Mouse (Mus musculus) right cerebral cortex, postnatal 14 days (tissue): ENCODE data around the gene Atp8a1.

Source experiments
- DNase-seq: peaks from one replicate; pipeline ENCODE4 v3.0.0; 2022

The Atp8a1 gene

DNA sequence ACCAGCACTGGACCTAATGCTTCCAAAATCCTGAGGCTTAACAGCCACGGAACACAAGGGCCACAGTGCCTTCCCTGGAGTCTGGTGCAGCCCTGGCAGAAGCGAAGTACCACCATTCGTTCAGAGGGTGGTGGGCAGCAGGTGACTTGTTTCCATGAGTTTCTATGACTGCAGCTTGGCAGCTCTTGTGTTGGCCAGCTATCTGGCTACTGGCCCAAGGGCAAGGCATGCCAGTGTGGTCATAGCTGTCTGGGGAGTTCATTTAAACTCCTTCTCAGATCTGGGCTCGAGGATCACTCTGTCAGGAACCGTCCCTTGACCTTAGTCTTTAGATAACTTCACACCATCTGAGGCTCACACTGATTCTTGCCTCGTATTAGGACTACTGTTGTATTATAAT, 89.1 kb downstream of the Atp8a1 start:
- DNase-seq = no peak

DNA sequence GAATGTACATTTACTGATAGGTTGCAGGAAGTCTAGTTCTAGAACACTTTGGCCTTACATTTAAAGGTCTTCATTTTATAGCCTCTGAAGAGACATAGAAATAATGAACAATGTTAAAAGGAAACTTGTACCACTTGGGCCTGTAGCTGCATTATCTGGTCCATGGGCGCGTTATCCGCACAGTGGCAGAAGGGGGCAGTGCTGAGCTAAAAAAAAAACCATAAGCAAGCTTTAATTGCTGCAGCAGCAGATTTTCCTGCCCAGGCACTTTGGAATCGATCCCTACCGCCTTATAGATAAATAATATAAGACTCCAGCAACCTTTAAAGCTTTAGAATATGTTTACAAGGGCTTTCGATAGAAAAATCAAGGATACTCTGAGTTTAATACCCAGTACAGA, 91.1 kb downstream of the Atp8a1 start:
- no peak for DNase-seq

DNA sequence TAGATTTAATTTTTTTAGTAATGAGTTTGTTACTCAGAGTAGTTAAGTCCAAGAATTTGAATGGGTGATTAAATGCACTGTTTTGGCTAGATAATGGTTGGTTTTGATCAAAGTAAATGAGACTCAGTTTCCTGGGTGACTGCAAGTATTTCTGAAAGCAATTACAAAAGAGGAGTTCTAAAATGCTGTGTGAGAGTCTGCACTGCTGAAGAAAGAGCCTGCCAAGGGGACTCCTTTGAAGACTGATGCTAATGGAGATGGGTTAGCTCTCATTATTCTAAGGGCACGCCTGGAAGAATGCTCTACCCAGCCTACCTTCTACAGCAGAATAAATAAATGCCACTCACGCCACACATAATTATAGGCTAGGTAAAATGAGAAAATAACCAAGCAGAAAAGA, 94.2 kb downstream of the Atp8a1 start:
- DNase-seq = no peak

DNA sequence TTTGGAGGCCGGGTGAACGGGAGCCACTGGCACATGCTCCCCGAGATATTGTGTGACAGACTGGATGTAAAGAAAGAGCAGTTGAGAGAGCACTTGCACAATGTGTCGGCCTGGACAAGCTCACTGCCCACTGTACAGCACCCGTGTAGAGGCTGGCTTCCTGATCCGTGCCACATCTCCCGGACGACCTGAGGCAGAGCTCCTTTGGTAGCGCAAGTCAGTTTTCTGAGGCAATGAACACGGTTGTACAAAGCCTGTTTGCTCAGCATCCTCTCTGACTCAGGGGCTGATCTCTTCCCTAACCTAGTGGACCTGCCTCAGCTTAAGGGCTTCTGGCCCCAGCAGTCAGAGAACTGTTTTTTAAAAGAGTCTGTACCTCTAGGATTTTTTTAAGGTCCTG, 94.6 kb downstream of the Atp8a1 start:
- DNase-seq = no peak

DNA sequence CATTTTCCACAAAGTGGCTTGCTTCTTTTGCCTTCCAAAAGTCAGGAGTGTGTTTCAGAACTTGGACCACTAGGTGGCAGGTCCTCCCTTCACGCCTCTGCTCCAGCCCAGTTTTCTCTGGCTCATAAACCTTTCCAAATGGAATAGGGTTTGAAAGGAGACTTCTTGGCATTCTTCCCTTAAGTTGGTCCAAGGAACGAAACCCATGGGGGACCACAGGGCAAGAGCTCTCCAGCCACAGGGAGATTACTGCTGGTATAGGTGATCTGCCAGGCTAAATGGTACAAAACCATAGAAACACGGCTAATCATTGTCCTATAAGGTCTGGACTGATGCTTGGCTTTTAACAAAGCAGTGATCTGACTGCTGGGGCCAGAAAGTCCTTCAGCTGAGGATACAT, 95.2 kb downstream of the Atp8a1 start:
- peak; percentile 46 for DNase-seq

DNA sequence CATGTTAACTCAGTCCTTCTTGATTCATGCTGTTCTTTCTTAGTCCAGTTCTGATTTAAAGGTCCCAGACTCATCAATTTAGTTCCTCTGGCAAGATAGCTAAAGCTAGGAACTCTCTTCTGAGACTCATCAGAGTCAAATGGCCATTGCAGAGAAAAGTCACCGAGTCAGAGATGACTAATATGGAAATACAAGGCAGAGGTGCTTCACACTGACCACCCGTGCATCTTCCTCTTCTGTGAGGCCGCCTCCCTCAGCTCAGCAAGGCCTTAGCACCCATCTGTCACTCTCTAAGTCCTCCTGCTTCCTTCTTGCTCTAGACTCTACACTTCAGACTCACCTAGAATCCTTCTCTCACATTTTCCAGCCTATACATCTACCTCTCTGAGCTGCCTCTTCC, 108.0 kb downstream of the Atp8a1 start:
- DNase-seq = no peak

- no peak for DNase-seq
Measured at GRCm38 (mm10) chr5:67738133-67738532, 109.1 kb downstream of the Atp8a1 start.

DNA sequence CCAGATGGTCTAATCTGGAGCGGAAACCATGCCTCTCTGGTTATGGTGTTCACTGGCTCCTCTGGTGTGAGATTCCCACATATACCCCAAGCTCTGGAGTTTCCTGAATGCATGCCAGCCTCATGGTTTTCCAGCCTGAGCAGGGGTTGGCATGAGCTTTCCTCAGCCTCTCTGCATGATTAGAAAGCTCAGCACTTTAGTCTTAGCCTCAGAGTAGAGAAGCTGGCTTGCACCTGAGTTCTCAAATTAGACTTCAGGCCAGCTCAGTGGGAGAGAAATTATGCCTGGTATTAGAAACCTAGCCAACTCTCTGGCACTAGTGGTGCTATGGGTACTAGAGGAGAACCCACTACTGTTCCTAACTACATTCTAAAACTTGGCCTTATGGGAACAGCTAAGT, 111.5 kb downstream of the Atp8a1 start:
- no peak for DNase-seq

DNA sequence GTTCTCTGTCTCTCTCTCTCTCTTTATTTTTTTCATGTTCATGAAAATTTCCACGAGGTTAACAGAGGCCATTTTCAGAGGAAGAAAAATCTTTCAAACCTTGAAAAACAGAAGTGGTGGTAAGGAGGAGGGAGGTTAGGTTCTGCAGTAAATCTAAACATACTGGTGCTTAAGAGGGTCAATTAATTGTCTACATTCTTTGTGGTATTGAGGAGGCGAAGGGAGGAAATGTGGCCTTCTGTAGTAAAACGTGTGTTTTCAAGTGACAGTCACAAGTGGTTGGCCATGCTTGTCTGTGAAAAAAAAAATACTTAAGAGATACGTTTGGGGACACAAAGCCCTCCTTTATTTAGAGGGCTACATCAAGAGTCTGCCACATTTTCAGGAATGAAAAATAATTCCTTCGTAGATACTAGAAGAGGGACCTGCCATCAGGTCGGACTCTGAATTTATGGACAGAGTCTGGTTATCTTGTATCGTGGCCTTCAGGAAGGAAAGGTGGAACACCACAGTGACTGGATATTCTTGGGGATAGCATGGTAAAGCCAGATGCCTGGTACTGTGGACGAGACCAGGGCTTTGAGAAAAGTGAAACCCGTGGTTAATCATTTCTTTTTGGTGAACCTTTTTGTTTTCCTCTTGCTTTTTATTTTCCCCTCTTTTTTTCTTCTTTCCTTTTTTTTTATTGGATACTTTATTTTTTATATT, 113.5 kb downstream of the Atp8a1 start:
- no peak for DNase-seq

GRCm38 (mm10) chr5:67733150-67733549, 114.1 kb downstream of the Atp8a1 start:
- DNase-seq = no peak

DNA sequence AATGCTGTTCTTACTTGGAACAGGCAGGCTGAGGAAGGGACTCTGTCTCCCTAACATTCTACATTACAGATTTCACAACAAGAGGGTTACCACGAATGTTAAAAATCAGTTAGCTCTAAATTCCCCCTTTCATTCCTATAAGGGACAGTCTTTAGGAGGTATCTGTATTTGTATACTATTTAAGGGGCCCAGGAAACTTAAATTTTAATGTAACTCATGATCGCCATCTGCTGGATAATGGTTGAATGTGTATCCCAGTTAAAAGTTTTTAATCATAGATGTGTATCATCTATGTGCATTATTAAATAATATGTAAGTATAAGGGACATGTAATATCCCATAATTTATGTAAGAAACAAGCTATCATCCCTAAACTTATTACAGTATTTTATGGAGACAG, 119.5 kb downstream of the Atp8a1 start:
- no peak for DNase-seq

DNA sequence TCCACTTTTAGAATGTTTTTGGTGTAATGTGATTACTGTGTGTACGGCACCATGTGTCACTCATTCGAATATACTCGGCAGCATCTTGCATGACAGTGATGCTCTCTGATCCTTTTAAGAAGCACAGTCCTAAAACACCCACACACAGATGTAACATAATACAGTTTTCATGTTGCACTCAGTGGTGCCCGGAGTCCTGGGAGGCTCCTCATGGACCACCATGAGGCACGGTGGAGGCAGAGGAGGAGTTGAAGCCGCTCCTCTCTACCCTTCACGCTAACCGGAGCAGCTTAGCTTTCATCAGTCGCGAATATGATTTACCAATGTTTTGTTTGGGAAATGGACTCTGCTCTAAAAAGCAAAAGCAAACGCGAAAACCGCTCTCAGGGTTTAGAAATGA, 120.4 kb downstream of the Atp8a1 start:
- no peak for DNase-seq

DNA sequence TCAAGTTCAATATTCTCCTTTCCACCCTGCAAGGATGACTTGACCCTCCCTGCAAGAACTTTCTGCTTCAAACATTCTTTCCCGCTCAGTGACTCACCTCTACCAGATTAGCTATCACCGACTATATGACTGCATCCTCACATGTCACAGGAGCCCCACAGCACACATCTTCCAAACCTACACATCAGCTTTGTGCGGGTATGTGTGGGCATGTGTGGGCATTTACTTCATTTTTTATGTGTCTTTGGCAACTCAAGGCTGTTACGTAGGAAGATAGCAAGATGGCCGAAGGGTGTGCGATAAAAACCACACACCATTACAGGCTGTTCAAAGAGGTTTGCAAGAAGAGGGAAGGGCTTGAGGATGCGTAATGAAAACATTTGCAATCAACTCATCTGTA, 145.6 kb downstream of the Atp8a1 start:
- no peak for DNase-seq

DNA sequence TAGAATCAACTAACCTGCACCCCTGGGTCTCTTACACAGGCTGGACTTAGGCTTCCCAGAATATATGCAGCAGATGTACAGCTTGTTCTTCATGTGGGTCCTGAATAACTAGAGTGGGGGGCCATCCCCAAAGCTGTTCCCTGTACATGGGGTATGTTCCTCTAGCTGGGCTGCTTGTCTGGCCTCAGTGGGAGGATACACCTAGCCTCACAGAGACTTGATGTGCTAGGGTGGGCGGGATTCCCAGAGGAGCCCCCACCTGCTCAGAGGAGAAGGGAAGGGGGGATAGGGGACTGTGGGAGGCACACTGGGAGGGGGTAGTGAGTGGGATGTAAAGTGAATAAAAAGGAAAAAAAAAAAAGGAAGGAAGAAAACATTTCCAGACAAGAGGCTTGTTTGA, 147.8 kb downstream of the Atp8a1 start:
- no peak for DNase-seq

DNA sequence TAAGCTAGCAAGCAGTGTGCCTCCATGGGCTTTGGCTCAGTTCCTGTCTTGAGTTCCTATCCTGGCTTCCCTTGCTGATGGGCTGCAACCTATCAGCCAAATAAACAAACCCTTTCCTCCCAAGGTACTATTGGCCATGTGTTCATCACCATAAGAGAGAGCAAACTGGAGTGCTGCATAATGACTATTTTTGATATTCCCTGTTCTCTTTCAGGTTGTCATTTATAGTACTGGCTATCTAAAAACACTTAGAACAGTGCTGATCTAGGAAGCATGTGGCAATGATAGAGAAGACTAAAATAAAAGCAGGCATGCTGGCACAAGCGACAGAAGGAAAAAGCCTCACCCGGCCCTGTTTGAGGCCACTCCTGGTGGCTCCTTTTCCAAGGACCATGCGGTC, 149.1 kb downstream of the Atp8a1 start:
- DNase-seq = no peak

GRCm38 (mm10) chr5:67696741-67697596, 150.3 kb downstream of the Atp8a1 start:
- DNase-seq = no peak

DNA sequence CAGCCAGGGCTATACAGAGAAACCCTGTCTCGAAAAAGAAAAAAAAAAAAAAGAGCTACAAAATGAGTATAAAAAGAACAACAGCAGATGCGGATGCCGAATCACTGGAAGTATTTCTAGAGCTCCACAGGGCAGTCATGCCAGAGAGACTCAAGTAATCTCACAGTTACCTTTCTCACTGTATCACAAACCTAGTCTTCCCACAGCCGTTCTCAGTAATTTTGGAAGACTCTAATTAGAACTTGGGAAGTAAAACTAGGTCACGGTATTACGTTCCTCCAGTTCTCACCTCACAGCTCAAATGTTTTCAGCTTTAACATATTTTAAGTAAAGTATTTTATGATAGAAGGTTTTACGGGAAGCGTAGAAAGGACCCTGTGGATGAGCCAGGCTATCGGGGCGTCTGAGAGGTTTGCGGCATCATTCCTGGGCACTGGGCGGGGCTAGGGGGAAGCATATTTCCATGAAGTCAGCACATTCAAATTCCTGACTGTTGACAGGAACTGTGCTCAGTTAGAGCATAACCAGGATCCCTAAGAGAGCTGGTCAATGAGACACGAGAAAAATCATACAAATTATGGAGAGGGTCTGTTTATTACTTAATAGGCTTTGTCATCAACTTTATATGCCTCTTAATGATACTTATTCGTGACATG, 152.1 kb downstream of the Atp8a1 start:
- no peak for DNase-seq

DNA sequence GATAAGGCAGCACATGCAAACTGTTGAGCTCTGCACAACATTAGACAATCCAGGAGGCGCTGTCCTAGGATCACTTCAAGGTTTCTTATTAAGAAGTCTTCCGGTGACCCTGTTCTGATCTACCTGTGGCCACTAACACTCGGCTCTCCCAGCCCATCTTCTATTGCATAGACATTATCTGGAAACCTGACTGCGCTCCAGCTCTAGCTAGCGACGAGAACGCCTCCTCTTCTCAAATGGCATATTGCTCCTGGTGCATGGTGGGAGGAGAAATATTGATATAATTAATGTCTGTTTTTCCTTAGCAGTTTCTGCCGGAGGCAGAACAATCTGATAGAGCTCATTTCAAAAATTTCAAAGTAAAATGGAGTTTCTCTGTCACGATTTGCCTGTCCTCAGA, 156.9 kb downstream of the Atp8a1 start:
- DNase-seq = no peak

- DNase-seq = no peak
Measured at GRCm38 (mm10) chr5:67688001-67688400, 159.2 kb downstream of the Atp8a1 start.

DNA sequence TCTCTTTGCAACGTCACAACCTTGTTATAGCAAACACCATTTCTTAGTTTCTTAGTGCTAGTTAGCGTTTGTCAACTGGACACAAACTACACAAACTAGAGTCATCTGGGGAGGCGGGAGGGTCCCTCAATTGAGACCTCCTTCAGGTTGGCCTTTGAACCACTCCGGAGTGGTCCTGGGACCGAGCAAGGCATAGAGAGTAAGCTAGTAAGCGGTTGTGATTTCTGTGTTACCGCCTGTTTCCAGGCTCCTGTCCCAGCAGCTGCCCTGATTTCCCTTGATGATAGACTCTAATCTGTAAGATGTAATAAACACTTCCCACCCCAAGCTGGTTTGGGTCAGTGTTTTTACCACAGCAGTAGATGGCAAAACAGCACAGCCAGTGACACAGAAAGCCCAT, 161.3 kb downstream of the Atp8a1 start:
- DNase-seq = no peak

DNA sequence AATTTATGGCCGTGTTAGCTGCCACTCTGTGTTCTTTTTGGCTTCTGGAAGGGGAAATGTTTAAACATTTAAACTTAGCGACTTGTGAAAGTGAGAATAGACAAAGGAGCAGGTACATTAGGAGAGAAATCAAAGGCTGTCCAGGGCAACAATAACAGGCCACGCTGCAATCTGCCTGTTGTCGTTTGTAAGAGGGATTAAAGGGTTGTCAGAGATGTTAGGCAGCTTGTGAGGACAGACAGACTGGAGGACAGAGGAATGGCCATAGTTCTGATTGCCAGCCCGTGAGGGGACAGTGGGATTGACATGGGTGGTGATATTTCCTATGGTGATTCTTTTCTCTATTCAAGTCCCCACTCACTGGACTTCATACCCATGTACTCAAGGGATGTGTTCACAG, 161.8 kb downstream of the Atp8a1 start:
- DNase-seq = no peak

DNA sequence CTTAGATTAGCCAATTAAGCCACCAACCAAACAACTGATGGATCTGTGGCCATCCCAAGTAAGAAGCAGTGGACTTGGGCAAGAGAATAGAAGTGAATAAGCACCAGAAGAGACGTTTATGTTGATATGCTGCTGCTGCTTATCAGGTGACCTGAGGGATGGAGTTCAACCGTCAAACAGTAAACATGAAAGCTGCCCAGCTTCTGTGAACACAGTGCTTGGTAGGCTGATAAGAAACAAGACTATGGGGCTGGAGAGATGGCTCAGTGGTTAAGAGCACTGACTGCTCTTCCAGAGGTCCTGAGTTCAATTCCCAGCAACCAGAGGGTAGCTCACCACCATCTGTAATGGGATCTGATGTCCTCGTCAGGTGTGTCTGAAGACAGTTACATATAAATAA, 168.4 kb downstream of the Atp8a1 start:
- no peak for DNase-seq

- DNase-seq = no peak
Measured at GRCm38 (mm10) chr5:67673008-67673407, 174.2 kb downstream of the Atp8a1 start.

- DNase-seq = no peak
Measured at GRCm38 (mm10) chr5:67670158-67670557, 177.1 kb downstream of the Atp8a1 start.
